11 mouse cellular contexts compared by ENCODE assay signal in the genomic region with DNA sequence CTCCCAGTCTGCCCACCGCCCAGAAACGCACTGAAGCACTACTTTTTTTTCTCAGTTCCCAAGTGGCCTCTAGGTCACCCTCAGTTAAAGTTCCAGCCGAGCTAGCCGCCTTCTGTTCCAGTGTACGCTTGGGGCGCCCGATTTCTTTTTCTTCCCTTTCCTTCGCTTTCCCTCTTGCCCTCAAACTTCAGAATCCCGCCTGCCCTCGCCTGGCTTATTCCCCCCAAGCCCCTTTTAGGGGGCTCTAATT. TPM values are rescaled to one million over a fixed set of nuclear protein-coding genes. Genes with fewer than 3 reads are reported as not detected.
DNase-seq lines count a peak whose midpoint lies in the region; ATAC-seq and TF ChIP-seq lines count a peak whose summit lies in the region.
"Had no signal": no experiment of that assay in that cellular context is flagged by ENCODE, and none has a peak within 500 bp of the region (broad histone marks: within the 10 kb centered on the region; RNA-seq: fewer than 3 reads in every experiment).

No protein-coding gene starts in this region.

- TF ChIP-seq EP300 in lung, postnatal 0 days (IDR thresholded peaks at IDR 0.05) = no peak

- H3K9me3 ChIP-seq in heart, embryonic 10.5 days = no peaks in the 10 kb centered on the region
- H3K9me3 ChIP-seq in embryonic facial prominence, embryonic 13.5 days = no peaks in the 10 kb centered on the region
- H3K9me3 ChIP-seq in kidney, embryonic 15.5 days (replicated peaks) = no peaks in the 10 kb centered on the region
- no peaks in the 10 kb centered on the region for H3K9me3 ChIP-seq in lung, postnatal 0 days (ENCODE audit: low read length)

- 0% methylated on average over 10 of the region's 10 CpGs for WGBS in heart, embryonic 10.5 days
- WGBS in embryonic facial prominence, embryonic 13.5 days = 1% methylated on average over 10 of the region's 10 CpGs
- WGBS in kidney, embryonic 15.5 days = 6% methylated on average over 10 of the region's 10 CpGs
- WGBS in lung, postnatal 0 days = 11% methylated on average over 10 of the region's 10 CpGs

- no peaks in the 10 kb centered on the region for H3K36me3 ChIP-seq in heart, embryonic 10.5 days
- no peaks in the 10 kb centered on the region for H3K36me3 ChIP-seq in embryonic facial prominence, embryonic 13.5 days
- H3K36me3 ChIP-seq in kidney, embryonic 15.5 days = peaks cover 29% of the 10 kb centered on the region
- no peaks in the 10 kb centered on the region for H3K36me3 ChIP-seq in lung, postnatal 0 days (ENCODE audit: insufficient read depth, low read length)

- peak overlapping the region; percentile 74 for H3K27ac ChIP-seq in heart, embryonic 10.5 days
- no peak overlapping the region for H3K27ac ChIP-seq in embryonic facial prominence, embryonic 13.5 days
- peak overlapping the region; percentile 82 for H3K27ac ChIP-seq in kidney, embryonic 15.5 days
- peak overlapping the region; percentile 87 for H3K27ac ChIP-seq in lung, postnatal 0 days (ENCODE audit: low read length)
- H3K27ac ChIP-seq: layer of hippocampus, adult 2 months had no signal

- peaks cover 100% of the 10 kb centered on the region for H3K27me3 ChIP-seq in heart, embryonic 10.5 days (ENCODE audit: insufficient read depth, poor library complexity, severe bottlenecking)
- peaks cover 100% of the 10 kb centered on the region for H3K27me3 ChIP-seq in embryonic facial prominence, embryonic 13.5 days
- peaks cover 4% of the 10 kb centered on the region; the same call in 1 of the 2 replicates for H3K27me3 ChIP-seq in kidney, embryonic 15.5 days
- H3K27me3 ChIP-seq in lung, postnatal 0 days (replicated peaks; ENCODE audit: insufficient read depth, low read length) = peaks cover 26% of the 10 kb centered on the region; the same call in 1 of the 2 replicates

- peaks cover 24% of the 10 kb centered on the region for H3K4me1 ChIP-seq in heart, embryonic 10.5 days
- H3K4me1 ChIP-seq in embryonic facial prominence, embryonic 13.5 days = peaks cover 12% of the 10 kb centered on the region
- H3K4me1 ChIP-seq in kidney, embryonic 15.5 days = peaks cover 84% of the 10 kb centered on the region
- no peaks in the 10 kb centered on the region; the same call in 1 of the 2 replicates for H3K4me1 ChIP-seq in lung, postnatal 0 days (ENCODE audit: insufficient read depth, low read depth, low read length)

- no peak overlapping the region for H3K9ac ChIP-seq in embryonic facial prominence, embryonic 13.5 days
- peak overlapping the region; percentile 66 for H3K9ac ChIP-seq in kidney, embryonic 15.5 days
- peak overlapping the region; percentile 92 for H3K9ac ChIP-seq in lung, postnatal 0 days (replicated peaks; ENCODE audit: low read depth)

- DNase-seq in heart, embryonic 10.5 days (ENCODE audit: low spot score) = no peak
- no peak for DNase-seq in heart, postnatal 14 days
- DNase-seq in lung, postnatal 0 days (ENCODE audit: low spot score) = no peak
- DNase-seq in layer of hippocampus, adult 8-10 months (ENCODE audit: low spot score in 2 of 2) = no peak
- no peak for DNase-seq in gastrocnemius, postnatal 4 days (ENCODE audit: low spot score in 2 of 2)
- no peak for DNase-seq in frontal cortex, postnatal 10 days (ENCODE audit: low spot score in 2 of 2)
- DNase-seq: thymus, adult 18-20 months had no signal

- intact Hi-C loops in heart, postnatal 14 days (cut with DNase I) = loop anchor here (2.0 kb wide), 1 partner anchor 332 kb away; no protein-coding TSS in a partner anchor

- H3K4me3 ChIP-seq in heart, embryonic 10.5 days = peak overlapping the region; percentile 64
- peak overlapping the region; percentile 23; the same call in 1 of the 2 replicates for H3K4me3 ChIP-seq in embryonic facial prominence, embryonic 13.5 days
- peak overlapping the region; percentile 69 for H3K4me3 ChIP-seq in kidney, embryonic 15.5 days (replicated peaks)
- H3K4me3 ChIP-seq in lung, postnatal 0 days (ENCODE audit: low read depth, low read length) = peak overlapping the region; percentile 60
- H3K4me3 ChIP-seq: layer of hippocampus, adult 2 months; myocyte had no signal

- TF ChIP-seq CTCF in lung, postnatal 0 days (IDR thresholded peaks at IDR 0.05) = no peak

- H3K4me2 ChIP-seq in embryonic facial prominence, embryonic 13.5 days = no peak overlapping the region; the same call in 1 of the 2 replicates
- H3K4me2 ChIP-seq in kidney, embryonic 15.5 days = peak overlapping the region; percentile 92
- H3K4me2 ChIP-seq in lung, postnatal 0 days (replicated peaks; ENCODE audit: low read depth, low read length) = peak overlapping the region; percentile 55

- no peak for ATAC-seq in embryonic facial prominence, embryonic 13.5 days (ENCODE audit: insufficient number of reproducible peaks, insufficient read depth, low FRiP score, low TSS enrichment, low read depth)
- ATAC-seq in kidney, embryonic 15.5 days (replicated peaks; ENCODE audit: low FRiP score) = no peak
- no peak for ATAC-seq in lung, postnatal 0 days

RNA-seq across cellular contexts. Expression of a gene that starts 1.3 kb away (rescaled TPM):
- 0.58 and 6.0 TPM in 2 replicates for polyA plus RNA-seq in heart, embryonic 10.5 days (2016; fragmentation: Nextera tagmentation; extraction: Ambion mirVana)
- total RNA-seq in heart, postnatal 14 days (2021) = 1 to 10 TPM; 1.4 to 2.1 TPM
- 0.18 and 4.8 TPM in 2 replicates for polyA plus RNA-seq in embryonic facial prominence, embryonic 13.5 days (2015; fragmentation: Nextera tagmentation; extraction: Ambion mirVana)
- polyA plus RNA-seq in kidney, embryonic 15.5 days (2015; fragmentation: Nextera tagmentation; extraction: Ambion mirVana) = 11.0 and 11.5 TPM in 2 replicates
- polyA plus RNA-seq in lung, postnatal 0 days (2015; fragmentation: Nextera tagmentation; extraction: Ambion mirVana) = 39.7 and 40.3 TPM in 2 replicates
- not detected for total RNA-seq in layer of hippocampus, adult 8-10 months (2022)
- total RNA-seq in gastrocnemius, postnatal 4 days (2021) = 1 to 10 TPM; 4.4 to 5.1 TPM
- total RNA-seq: layer of hippocampus, adult 2 months had no signal

RNA-seq across cellular contexts. Expression of a gene that starts 5.5 kb away (rescaled TPM):
- polyA plus RNA-seq in heart, embryonic 10.5 days (2016; fragmentation: Nextera tagmentation; extraction: Ambion mirVana) = 0.30 TPM in 1 of 2 replicates, not detected in the other
- total RNA-seq in heart, postnatal 14 days (2021) = not detected
- polyA plus RNA-seq in embryonic facial prominence, embryonic 13.5 days (2015; fragmentation: Nextera tagmentation; extraction: Ambion mirVana) = 0.81 TPM in 1 of 2 replicates, not detected in the other
- 4.2 and 4.3 TPM in 2 replicates for polyA plus RNA-seq in kidney, embryonic 15.5 days (2015; fragmentation: Nextera tagmentation; extraction: Ambion mirVana)
- polyA plus RNA-seq in lung, postnatal 0 days (2015; fragmentation: Nextera tagmentation; extraction: Ambion mirVana) = 0.95 and 1.1 TPM in 2 replicates
- total RNA-seq in layer of hippocampus, adult 8-10 months (2022) = not detected
- total RNA-seq in gastrocnemius, postnatal 4 days (2021) = 1 to 10 TPM; 3.0 to 3.5 TPM
- total RNA-seq: layer of hippocampus, adult 2 months had no signal

RNA-seq across cellular contexts. Expression of a gene that starts 10.1 kb away (rescaled TPM):
- polyA plus RNA-seq in heart, embryonic 10.5 days (2016; fragmentation: Nextera tagmentation; extraction: Ambion mirVana) = 0.57 and 3.7 TPM in 2 replicates
- 1 to 10 TPM; 1.2 TPM for total RNA-seq in heart, postnatal 14 days (2021)
- 0.52 TPM in 1 of 2 replicates, not detected in the other for polyA plus RNA-seq in embryonic facial prominence, embryonic 13.5 days (2015; fragmentation: Nextera tagmentation; extraction: Ambion mirVana)
- polyA plus RNA-seq in kidney, embryonic 15.5 days (2015; fragmentation: Nextera tagmentation; extraction: Ambion mirVana) = 9.5 and 11.8 TPM in 2 replicates
- polyA plus RNA-seq in lung, postnatal 0 days (2015; fragmentation: Nextera tagmentation; extraction: Ambion mirVana) = 4.3 and 4.8 TPM in 2 replicates
- total RNA-seq in layer of hippocampus, adult 8-10 months (2022) = not detected
- total RNA-seq in gastrocnemius, postnatal 4 days (2021) = 1 to 10 TPM; 3.2 to 4.1 TPM
- total RNA-seq: layer of hippocampus, adult 2 months had no signal

RNA-seq across cellular contexts. Expression of a gene that starts 10.1 kb away (rescaled TPM):
- polyA plus RNA-seq in heart, embryonic 10.5 days (2016; fragmentation: Nextera tagmentation; extraction: Ambion mirVana) = not detected in 2 replicates
- not detected for total RNA-seq in heart, postnatal 14 days (2021)
- not detected in 2 replicates for polyA plus RNA-seq in embryonic facial prominence, embryonic 13.5 days (2015; fragmentation: Nextera tagmentation; extraction: Ambion mirVana)
- polyA plus RNA-seq in kidney, embryonic 15.5 days (2015; fragmentation: Nextera tagmentation; extraction: Ambion mirVana) = 0.92 TPM in 1 of 2 replicates, not detected in the other
- polyA plus RNA-seq in lung, postnatal 0 days (2015; fragmentation: Nextera tagmentation; extraction: Ambion mirVana) = not detected in 2 replicates
- total RNA-seq in layer of hippocampus, adult 8-10 months (2022) = not detected
- total RNA-seq in gastrocnemius, postnatal 4 days (2021) = under 1 TPM in 1 of 2 experiments, not detected in 1; 0.73 TPM
- total RNA-seq: layer of hippocampus, adult 2 months had no signal

RNA-seq across cellular contexts. Expression of a gene that starts 11.5 kb away (rescaled TPM):
- polyA plus RNA-seq in heart, embryonic 10.5 days (2016; fragmentation: Nextera tagmentation; extraction: Ambion mirVana) = 0.17 and 1.4 TPM in 2 replicates
- under 1 TPM; 0.44 to 0.62 TPM for total RNA-seq in heart, postnatal 14 days (2021)
- polyA plus RNA-seq in embryonic facial prominence, embryonic 13.5 days (2015; fragmentation: Nextera tagmentation; extraction: Ambion mirVana) = 0.46 TPM in 1 of 2 replicates, not detected in the other
- 1.5 and 1.8 TPM in 2 replicates for polyA plus RNA-seq in kidney, embryonic 15.5 days (2015; fragmentation: Nextera tagmentation; extraction: Ambion mirVana)
- 3.7 and 3.9 TPM in 2 replicates for polyA plus RNA-seq in lung, postnatal 0 days (2015; fragmentation: Nextera tagmentation; extraction: Ambion mirVana)
- not detected for total RNA-seq in layer of hippocampus, adult 8-10 months (2022)
- total RNA-seq in gastrocnemius, postnatal 4 days (2021) = 10 to 100 TPM in 1 of 2 experiments, 1 to 10 TPM in 1; 9.2 to 11.8 TPM
- total RNA-seq: layer of hippocampus, adult 2 months had no signal
